Mouse (Mus musculus) Patski (cell line): Measurements from ENCODE around the gene Cd19. TPM values are rescaled to one million over a fixed set of nuclear protein-coding genes. Genes with fewer than 3 reads are reported as not detected.

Experiments used
- ATAC-seq: fragments of 100-300 bp; one replicate; pipeline ENCODE4 v1.8.0; 2021
- CTCF ChIA-PET: fragments of 350-600 bp; sonication (Branson Sonifier 250); formaldehyde crosslinking; loops from one replicate; lab custom pipeline; 2022; ENCODE audit warnings: inconsistent platforms; lab: Charles Lee
- POLR2A ChIA-PET: fragments of 350-600 bp; sonication (Branson Sonifier 250); formaldehyde crosslinking; loops from one replicate; lab custom pipeline; 2022; ENCODE audit warnings: antibody characterized with exemption, inconsistent platforms; lab: Charles Lee
- DNase-seq: peaks from one replicate; pipeline ENCODE4 v3.0.0-alpha.2; 2011; ENCODE audit warnings: low read depth, low spot score
- H3K27me3 ChIP-seq: fragments of 371-371 bp; one replicate; pipeline ENCODE4 v1.5.1; 2021
- CTCF ChIP-seq: fragments of 100-300 bp; IDR thresholded peaks from one replicate; pipeline ENCODE4 v1.5.1; 2021
- in situ Hi-C: fragments of 300-500 bp; cut with MboI; formaldehyde crosslinking; loops from 3 replicates; pipeline ENCODE4 v1.11.1; 2018; ENCODE audit warnings: low pct_unique_long_range_greater_than_20kb, mixed read lengths
- polyA plus RNA-seq: library from polyadenylated mRNA; unstranded; gene quantifications from one replicate; pipeline ENCODE4 v1.2.3, GENCODE M21; 2021

Gene Cd19
- polyA plus RNA-seq, 1 experiment from 2014 or later = not detected

DNA sequence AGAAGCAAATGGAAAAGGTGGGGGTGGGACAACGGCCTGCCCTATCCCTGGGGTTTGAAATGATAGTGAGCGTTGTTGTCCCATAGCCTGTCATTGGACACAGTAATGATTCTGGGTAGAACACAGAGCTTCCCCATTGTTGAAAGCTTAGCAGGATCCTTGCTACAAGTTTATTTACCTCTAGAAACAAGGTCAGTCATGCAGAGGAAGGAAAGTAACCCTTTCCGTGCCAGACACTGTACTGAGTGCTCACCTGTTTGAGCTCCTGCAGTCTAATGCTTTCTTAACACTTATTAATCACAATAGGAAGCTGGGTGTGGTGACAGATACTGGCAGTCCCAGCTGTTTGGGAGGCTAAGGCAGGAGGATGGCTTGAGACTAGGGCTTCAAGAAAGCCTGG is 21.1 kb upstream of the Cd19 start:
- in situ Hi-C loops = no loop called here
- DNase-seq (no peak), ATAC-seq (no peak)
- CTCF ChIA-PET = interaction anchor here (0.9 to 1.8 kb wide), 2 partner anchors 27 to 36 kb away, joined by 3 to 8 read pairs; partner anchors contain the start of gene Atp2a1
- TF ChIP-seq CTCF = no peak
- H3K27me3 ChIP-seq = no peaks in the 10 kb centered on the region
- POLR2A ChIA-PET = no interaction called here

GRCm38 (mm10) chr7:126434726-126435125 is 20.0 kb upstream of the Cd19 start:
- ChIA-PET CTCF (no interaction called here), POLR2A (no interaction called here)
- no peaks in the 10 kb centered on the region for H3K27me3 ChIP-seq
- in situ Hi-C loops = no loop called here
- no peak for ATAC-seq
- no peak for TF ChIP-seq CTCF
- DNase-seq = no peak

DNA sequence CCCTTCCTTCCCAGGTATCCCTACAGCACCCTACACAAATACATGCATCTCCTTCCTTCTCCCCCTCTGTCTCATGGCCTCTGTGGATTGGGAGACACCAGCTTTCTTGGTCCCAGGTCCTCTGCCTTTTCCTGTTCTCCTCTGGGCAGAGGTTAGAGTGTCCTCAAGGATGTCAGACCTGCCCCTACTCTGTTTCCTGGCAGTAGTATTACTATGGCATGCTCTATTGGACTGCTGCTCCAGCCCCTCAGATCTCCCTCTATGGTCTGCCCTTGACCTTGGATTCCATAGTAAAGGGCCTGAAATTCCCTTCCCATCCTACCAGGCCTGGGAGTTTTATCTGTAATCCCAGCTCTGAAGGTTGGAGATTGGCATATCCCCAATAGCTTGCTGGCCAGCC is 15.5 kb upstream of the Cd19 start:
- no peak for TF ChIP-seq CTCF
- ChIA-PET POLR2A (interaction anchor here (1.4 kb wide), 1 partner anchor 58 kb away, joined by 3 read pairs; no protein-coding TSS in a partner anchor), CTCF (interaction anchor here (0.7 to 1.4 kb wide), 3 partner anchors 10 to 45 kb away, joined by 3 read pairs; partner anchors contain the start of gene Sh2b1)
- DNase-seq = no peak
- in situ Hi-C loops = no loop called here
- no peaks in the 10 kb centered on the region for H3K27me3 ChIP-seq
- ATAC-seq = no peak

DNA sequence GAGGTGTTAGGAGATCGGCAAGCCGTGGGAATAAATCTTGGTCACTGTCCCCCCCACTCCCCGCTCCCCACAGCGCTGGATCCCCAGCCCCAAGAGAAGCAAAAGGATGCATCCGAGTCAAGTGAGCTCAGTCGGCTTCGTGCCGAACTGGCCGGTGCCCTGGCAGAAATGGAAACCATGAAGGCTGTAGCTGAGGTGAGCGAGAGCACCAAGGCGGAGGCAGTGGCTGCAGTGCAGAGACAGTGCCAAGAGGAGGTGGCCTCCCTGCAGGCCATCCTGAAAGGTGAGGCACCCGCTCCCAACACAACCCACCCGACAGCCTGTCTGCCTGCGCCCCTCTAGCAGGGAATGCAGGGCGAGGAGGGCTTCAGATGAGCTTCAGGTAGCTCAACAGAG is 14.8 kb upstream of the Cd19 start:
- no peaks in the 10 kb centered on the region for H3K27me3 ChIP-seq
- ChIA-PET POLR2A (interaction anchor here (1.4 kb wide), 1 partner anchor 58 kb away, joined by 3 read pairs; no protein-coding TSS in a partner anchor), CTCF (interaction anchor here (1.4 kb wide), 1 partner anchor 46 kb away, joined by 3 read pairs; the partner anchor contains the start of gene Sh2b1)
- ATAC-seq = no peak
- TF ChIP-seq CTCF = no peak
- DNase-seq = no peak
- in situ Hi-C loops = no loop called here

DNA sequence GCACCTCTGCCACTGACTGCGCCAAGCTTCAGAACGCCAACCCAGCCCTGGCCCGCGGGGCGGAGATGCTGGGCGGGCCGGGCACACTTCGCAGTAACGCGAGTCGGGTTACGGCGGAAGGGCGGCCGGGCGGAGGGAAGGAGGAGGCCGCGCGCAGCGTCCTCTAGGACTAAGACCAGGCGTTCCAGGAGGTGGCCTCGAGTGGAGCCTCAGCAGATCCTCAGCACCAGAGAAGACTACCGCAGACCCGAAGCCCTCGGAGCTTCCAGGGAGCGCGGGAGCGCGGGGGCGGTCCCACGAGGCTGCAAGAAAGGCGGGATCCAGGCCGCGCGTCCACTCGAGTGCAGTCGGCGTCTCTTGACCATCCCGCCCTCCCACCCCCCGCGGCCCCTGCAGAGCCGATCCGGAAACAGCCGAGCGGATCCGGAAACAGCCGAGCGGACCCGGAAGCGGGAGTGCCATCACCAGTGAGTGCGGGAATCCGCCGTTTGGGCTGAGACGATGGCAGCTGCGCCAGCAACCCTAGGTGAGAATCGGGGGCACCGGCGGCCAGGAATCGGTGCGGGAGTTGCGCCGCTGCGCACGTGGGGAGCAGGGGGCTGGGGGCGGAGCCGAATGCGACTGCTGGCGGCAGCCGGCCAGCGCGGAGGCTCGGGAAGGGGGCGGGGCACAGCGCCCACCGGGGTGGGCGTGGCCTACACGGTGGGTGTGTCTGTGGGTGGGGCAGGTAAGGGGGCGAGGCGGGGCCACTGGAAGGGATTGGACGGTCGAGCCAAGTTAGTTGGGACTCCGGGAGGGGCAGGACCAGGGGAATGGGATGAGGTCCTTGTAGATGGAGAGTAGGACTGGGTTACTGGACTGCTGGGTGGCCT is 14.2 kb upstream of the Cd19 start, which contains the start of gene Rabep2:
Rabep2 (plus strand) TSS at position 129 of the 872 bp plus-strand sequence.
- ATAC-seq = peak; percentile 86
- ChIA-PET POLR2A (interaction anchor here (1.1 to 2.0 kb wide), 4 partner anchors 10 to 59 kb away, joined by 3 to 8 read pairs (median 4); no protein-coding TSS in a partner anchor), CTCF (interaction anchor here (1.4 kb wide), 1 partner anchor 46 kb away, joined by 3 read pairs; the partner anchor contains the start of gene Sh2b1)
- DNase-seq = peak; percentile 72
- TF ChIP-seq CTCF = no peak
- H3K27me3 ChIP-seq = no peaks in the 10 kb centered on the region
- in situ Hi-C loops = no loop called here

- ChIA-PET CTCF (no interaction called here), POLR2A (interaction anchor here (0.6 to 2.0 kb wide), 5 partner anchors 10 to 151 kb away, joined by 4 to 9 read pairs (median 4); no protein-coding TSS in a partner anchor)
- DNase-seq (no peak), ATAC-seq (no peak)
- in situ Hi-C loops = no loop called here
- H3K27me3 ChIP-seq = no peaks in the 10 kb centered on the region
- TF ChIP-seq CTCF = no peak
Measured at GRCm38 (mm10) chr7:126428154-126428553, 13.5 kb upstream of the Cd19 start.

DNA sequence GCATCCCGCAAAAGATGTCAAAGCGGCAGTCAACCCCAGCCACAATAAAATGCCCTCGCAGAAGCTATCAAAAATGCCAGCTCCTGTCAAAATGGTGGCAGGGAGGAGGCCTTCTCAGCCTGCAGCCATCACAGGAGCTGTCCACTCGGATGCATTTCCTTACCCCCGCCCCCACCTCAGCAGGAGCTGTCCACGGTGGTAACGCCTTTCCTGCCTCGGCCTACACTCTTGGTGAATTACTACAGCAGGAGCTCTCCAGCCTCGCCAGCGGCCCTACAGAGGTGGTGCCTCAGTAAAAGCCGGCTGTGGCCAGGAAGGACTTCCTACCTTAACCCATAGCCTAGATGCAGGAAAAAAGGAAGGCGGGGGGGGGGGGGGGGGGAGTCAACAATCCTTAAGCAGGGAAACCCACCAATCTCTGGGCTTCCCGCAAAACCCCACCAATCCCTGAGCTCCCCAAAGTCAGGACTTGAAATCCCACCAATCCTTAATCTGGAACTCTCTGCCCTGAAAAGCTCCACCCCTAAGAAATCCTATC is 12.7 kb upstream of the Cd19 start:
- in situ Hi-C loops = no loop called here
- no peaks in the 10 kb centered on the region for H3K27me3 ChIP-seq
- ChIA-PET CTCF (interaction anchor here (1.6 kb wide), 1 partner anchor 28 kb away, joined by 6 read pairs; no protein-coding TSS in a partner anchor), POLR2A (interaction anchor here (0.6 to 2.0 kb wide), 4 partner anchors 9 to 150 kb away, joined by 4 to 9 read pairs (median 6); no protein-coding TSS in a partner anchor)
- no peak for TF ChIP-seq CTCF
- DNase-seq (no peak), ATAC-seq (no peak)

DNA sequence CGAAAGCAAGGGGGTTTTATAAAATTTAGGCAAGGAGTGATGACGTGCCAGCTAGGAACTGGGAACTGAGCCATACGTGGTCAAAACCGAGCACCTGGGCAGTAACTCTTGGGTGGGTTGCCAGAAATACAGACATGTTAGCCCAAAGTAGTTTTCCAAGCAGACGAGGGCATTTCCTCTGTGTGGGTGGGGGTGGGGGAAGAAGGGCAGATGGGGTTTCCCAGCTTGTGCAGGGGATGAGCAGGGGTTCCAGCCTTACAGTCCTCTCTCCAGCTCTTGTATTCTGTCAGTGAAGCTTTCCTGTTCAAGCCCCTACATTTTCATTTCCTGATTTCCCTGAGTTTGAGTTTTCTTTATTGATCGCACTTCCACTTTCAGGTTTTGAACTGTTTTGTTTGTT is 9.5 kb upstream of the Cd19 start:
- H3K27me3 ChIP-seq = no peaks in the 10 kb centered on the region
- in situ Hi-C loops = no loop called here
- ATAC-seq (no peak), DNase-seq (no peak)
- POLR2A ChIA-PET = interaction anchor here (0.6 to 0.7 kb wide), 2 partner anchors 123 to 807 kb away, joined by 4 to 5 read pairs; no protein-coding TSS in a partner anchor
- no peak for TF ChIP-seq CTCF
- CTCF ChIA-PET = no interaction called here

DNA sequence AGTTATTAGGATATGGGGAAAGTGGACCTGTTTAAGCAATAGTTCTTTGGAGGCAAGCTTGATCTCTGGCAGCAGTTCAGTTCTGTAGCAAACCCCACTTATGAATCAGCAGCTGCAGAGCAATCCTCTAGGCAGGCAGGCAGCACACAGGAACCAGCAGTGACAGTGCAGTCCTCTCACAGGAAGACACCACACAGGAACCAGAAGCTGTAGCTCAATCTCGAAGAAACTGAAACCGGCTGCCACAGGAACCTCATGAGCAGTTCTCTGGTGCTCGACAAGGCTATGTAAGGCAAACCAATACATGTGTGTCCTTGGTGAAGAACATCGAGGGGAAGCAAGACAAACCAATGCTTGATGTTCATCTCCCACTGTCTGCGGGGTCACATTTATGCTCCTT is 7.1 kb upstream of the Cd19 start:
- ATAC-seq (no peak), DNase-seq (no peak)
- TF ChIP-seq CTCF = no peak
- ChIA-PET CTCF (no interaction called here), POLR2A (no interaction called here)
- in situ Hi-C loops = no loop called here
- no peaks in the 10 kb centered on the region for H3K27me3 ChIP-seq

- in situ Hi-C loops = no loop called here
- ChIA-PET CTCF (no interaction called here), POLR2A (interaction anchor here (1.8 kb wide), 1 partner anchor 10 kb away, joined by 8 read pairs; the partner anchor contains the start of gene Rabep2)
- ATAC-seq (no peak), DNase-seq (no peak)
- peaks cover 6% of the 10 kb centered on the region for H3K27me3 ChIP-seq
- no peak for TF ChIP-seq CTCF
Measured at GRCm38 (mm10) chr7:126418496-126418895, 3.8 kb upstream of the Cd19 start.
